Mouse (Mus musculus) thymus, postnatal 0 days (tissue): ENCODE measurements around the gene Dcst1. TPM values are rescaled to one million over a fixed set of nuclear protein-coding genes. Genes with fewer than 3 reads are reported as not detected.

ENCODE experiments used
- DNase-seq: peaks from one replicate; pipeline ENCODE4 v3.0.0-alpha.2; 2015; ENCODE audit warnings: low spot score
- polyA plus RNA-seq: library from polyadenylated mRNA; unstranded; fragments of >200 nt; fragmentation: Nextera tagmentation; extraction: Ambion mirVana; gene quantifications from 2 replicates; pipeline ENCODE4 v1.2.1, GENCODE M21; 2015

The Dcst1 gene
- polyA plus RNA-seq, 1 experiment from 2014 or later = 0.14 TPM

DNA sequence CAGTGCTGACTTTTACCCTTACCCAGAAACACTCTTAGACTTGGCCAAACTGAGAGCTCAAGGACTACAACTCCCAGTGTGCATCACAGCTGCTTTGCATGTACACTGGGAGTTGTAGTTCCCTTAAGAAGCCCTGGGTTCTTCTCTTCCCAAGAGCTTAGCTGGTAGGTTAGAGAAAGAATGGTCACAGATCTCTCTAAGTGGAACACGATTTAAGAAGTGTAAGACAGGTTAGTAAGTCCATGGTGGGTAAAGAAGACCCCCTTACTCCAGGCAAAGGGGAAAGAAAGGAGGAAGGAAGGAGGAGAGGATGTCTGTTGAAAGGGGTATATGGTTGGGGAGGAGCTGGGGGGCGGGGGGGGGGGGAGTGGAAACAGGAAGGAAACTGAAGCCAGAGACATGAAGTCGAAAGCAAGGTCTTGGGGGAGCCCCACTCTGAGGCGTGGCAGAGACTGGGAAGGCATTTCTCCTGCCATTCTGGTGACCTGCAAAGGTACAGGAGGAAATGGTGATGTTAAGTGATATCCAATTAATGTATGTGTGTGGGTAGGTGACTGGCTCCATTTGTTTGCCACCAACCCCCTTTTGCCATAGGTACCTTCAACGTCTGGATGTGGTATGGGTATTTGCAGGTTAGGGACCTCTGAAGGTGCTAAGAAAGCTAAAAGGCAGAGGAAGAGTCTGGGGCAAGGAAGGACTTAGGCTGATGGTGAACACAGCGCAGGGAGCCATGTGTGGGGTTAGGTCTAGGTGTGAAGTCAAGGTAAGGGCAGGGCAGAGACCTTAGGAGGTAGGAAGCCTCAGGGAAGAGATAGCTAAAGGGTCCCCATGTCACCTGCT lies 24.1 kb upstream of the Dcst1 start:
- peak; percentile 78 for DNase-seq

DNA sequence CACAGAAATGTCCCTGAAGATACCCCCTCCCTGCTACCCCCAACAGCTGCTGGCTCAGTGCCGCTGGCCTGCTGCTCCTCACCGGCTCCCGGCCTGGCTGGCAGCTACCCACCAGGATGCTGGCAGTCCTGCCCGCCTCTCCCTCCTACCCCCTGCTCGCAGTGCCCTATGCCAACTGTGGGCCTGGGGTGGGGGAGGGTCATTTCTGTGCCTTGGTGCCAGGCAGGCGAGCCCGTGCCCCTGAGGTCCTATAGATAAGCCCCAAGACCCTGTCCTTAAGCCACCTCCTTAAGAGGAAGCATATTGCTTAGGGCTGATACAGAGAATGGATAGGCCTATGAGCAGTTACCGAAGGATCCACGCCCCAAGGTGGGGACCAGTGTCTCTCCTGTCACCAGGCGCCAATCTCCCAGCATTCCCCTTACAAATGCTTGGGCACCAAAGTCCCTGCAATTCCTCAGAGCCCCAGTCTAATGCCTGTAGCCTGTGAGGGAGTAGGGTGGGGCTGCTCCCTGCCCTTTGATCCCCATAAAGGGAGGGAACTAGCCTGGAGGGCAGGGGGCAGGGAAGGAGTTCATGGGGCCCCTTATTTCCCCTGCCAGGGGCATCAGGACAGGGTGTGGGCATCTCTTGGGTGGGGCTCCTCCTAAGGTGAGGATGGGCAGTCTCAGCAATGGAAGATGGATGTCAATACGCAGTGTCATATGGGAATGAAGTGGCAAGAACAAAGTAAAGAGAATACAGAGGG lies 23.3 kb upstream of the Dcst1 start:
- no peak for DNase-seq

DNA sequence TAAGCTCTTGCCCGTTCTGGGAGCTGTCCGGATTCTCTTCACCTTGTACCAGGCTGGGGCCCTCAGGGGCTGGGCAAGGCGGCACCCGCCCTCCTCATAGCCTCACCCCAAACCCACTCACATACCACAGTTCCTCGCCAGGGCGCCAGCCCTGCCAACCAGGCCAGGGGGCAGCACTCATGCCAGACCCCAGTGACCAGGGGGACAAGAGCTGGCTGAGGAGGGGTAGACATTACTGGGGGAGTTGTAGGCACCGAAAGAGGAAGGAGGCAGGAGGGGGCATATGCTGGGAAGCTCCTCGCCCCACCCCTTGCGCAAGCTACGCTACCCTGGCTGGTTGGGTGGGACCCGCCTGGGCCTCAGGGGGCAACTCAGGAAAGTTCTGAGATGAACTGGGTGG lies 22.6 kb upstream of the Dcst1 start:
- DNase-seq = no peak

DNA sequence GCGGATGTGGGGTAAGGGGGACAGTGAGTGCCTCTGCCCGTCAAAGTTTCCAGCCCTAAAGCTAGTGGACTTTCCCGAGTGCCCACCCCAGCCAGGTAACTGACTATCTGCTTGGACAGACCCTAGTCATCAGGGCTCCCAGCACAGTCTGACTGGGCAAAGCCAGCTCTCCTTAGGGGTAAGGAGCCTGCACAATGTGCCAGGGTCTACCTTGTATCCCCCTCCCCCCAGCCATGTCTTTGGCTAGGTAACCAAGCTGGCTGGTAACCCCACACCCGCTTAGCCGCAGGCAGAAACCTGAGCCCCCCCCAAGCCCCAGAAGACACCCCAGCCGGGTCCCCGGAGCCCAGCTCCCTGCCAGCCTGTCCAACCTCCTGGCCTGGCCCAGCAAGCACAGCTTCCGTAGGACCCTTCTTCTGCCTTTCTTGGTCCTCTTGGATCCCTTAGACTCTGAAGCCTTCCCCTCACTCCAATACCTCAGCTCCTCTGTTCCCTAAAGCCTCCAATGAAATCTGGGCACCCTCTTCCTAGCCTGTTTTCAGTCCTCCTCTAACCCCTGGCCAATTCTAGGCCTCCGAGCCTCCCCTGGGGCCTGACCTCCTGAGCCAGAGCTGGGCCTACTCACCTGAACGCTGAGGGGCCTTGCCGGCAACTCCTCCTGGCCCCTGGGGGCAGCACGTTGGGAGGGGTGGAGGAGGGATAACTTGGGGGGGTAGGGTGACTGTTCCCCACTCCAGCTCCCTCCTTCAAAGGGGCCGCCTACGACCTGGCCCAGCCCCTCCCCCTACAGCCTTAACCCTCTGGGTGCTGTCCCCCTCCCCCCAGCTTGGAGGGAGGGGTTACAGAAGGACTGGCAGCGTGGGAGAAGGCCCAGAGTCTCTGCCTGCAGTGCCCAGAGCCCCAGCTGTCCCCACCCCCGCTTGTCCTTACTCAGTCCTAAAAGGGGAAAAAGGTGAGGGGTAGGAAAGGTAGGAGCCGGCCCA lies 21.7 kb upstream of the Dcst1 start:
- DNase-seq = no peak

DNA sequence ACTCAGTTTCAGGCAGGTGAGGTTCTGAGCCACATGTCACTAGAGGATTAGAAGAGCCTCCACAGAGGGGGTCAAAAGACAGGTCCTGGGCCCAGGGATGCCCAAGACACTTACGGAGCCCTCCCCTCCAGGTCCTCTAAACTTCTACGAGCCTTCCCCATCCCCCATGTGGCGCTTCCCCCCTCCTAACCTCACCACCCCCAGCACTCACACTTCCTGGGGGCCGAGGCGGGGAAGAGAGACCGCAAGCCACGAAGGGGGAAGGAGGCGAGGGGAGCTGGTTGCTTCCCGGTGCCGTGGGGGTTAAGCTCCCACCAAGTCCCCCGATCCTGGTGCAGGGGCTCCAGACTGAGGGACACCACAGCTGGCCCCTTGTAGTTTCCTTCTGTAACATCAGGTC lies 20.4 kb upstream of the Dcst1 start:
- peak; percentile 49 for DNase-seq

DNA sequence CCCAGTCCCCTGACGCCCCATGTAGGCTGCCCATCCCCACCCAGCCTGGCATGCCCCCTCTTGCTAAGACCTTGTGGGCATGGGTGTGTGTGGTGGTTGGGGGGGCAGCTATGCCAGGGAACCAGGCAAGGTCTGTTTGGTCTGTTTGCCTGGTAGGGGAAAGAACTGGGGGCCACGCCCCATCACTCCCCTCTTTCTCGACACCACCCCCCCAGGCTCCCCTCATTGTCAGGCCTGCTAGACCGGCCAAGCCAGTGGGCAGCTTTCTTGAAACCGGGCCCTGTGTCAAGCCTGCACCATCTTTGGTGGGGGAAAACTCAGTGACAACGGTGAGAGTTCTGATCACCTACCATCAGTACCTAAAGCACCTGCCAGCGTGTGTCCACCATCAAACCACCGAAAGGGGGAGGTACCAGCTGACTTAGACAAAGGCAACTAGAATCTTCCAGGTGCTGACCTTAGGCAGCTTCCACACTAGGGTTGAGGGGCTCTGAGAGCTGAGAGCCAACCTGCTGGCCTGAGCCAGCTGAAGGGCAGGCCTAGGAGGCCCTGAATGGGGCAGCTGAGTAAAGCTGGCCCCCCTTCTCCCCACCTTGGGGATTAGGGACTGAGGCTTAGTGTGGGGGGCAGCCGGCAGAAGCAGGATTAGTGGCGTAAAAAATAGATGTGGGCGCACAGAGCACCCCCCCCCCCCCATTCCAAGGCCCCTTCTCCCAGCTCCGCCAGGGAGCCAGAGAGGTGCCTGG lies 19.5 kb upstream of the Dcst1 start:
- DNase-seq = no peak

DNA sequence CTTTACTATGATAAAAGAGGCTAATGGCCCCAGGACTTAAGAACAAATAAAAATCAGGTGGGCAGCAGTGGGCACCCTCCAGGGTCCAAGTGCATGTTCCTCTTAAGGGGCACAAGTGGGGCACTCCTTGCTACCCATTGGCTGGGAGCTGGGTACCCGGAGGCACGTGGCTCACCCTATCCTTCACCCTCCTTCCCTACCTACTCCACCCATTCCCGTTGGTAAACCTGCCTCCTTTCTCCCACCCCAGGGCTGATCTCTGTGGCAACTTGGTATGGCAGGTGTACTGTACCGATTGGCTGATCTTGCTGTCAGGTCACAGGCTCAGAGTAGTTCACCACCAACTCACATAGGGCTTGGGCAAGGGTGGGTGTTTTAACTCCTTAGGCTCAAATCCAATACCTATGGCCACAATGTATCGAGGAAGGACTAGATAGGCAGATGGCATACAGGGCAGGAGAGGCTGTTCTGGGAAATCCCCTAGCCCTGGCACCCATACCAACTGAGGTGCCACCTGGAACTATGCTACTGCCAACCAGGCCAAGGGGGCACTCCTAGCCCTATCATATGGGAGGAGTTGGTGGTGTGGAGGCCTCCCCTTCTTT lies 18.7 kb upstream of the Dcst1 start:
- DNase-seq = no peak

DNA sequence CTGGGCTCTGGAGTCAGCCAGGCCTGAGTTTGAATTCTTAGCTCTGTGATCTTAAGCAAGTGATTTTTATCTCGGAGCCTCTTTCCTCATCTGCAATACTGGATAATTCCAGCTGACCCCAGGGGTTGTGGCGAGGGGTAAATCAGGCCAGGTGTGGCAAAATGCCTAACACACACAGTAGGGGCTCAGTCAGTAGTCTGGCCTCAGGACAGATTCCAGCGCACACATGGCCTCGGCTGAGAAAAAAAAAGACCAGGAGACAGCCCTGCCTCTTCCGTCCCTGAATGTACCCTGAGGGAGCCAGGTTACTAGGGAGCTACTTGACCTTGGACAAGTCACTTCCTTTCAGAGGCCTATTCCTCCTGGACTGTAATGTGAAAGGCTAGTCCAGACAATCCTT lies 17.9 kb upstream of the Dcst1 start:
- no peak for DNase-seq

DNA sequence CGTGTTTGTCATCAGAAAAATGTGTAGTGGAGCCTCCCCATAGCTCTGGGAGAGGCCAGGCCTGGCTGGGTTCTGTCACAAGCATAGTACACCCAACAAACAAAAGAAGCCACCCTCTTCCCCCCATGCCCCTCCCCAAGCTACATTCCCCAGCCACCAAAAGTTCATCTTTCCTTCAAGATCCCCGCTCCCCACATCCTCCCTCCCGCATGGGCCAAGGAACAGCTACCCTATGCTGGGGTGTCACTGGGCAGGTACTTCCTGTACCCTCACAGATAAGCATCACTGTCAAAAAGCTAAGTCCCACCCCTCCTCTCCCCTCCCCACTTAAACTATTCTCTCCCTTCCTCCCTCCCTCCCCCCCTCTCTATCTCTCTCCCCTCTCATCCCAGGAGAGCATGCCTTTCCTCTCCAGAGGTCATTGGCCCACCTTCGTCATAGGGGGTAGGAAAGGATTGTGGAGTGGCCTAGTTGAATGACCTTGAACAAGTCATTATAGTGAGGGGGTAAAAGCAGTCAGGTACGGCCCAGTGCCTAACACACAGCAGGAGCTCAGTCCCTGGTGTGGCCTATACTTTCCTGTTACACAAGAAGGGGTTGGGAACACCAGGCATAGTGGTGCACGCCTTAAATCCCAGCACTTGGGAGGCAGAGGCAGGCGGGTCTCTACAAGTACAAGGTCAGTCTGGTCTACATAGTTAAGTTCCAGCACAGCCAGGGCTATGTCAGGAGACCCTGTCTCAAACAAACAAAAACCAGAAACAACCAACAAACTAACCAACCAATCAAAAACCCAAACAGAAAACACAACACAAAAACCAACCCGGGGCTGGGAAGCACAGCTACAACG lies 17.2 kb upstream of the Dcst1 start:
- DNase-seq = no peak

DNA sequence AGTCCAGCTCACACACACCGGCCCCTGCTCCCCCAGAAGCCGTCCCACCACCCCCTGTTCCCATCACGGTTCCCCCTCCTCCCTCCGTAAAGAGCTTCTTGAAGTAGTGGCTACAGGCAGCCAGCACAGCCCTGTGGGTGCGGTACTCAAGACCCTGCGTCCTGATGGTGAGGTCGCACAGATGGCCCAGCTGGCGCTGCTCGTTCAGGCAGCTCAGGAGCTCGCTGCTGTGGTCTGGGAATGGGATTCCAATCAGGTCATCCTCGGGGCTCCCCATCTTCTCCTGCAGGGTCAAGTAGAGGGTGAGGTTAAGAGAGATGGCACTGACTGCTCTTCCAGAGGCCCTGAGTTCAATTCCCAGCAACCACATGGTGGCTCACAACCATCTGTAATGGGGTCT lies 16.2 kb upstream of the Dcst1 start:
- no peak for DNase-seq

DNA sequence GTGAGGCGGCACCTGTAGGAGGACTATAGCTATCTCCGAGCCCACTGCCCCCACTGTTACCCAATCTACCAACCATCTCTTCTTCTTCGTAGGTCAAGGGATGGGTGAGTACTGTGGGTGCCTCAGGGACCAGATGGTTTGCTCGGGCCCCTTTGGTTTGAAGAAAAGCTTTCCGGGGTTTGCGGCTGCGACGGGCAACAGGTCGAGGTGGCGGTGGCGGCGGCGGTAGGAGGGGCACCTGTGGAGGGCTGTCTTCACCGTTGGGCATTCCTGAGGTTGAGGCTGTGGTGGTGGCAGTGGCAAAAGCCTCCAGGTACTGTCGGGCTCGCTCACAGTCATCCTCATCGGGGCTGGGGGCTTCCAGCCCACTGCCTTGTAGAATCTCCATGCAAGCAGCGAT lies 15.7 kb upstream of the Dcst1 start:
- no peak for DNase-seq

DNA sequence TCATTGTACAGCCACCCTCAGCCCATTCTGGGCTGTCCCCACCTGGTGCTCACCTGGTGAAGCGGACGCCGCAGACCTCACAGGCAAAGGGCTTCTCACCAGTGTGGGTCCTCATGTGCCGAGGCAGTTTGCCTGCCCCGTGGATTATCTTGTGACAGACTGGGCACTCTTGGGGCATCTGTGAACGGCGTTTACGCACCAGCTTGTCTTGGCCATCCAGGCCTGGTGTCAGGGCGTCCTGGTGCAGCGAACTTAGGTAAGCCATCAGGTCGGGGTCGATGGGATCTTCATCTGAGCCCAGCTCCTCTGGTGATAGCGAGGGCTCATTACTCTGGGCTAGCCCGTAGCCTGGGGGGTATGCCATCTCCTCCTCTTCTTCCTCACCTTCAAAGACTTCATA lies 15.2 kb upstream of the Dcst1 start:
- no peak for DNase-seq

DNA sequence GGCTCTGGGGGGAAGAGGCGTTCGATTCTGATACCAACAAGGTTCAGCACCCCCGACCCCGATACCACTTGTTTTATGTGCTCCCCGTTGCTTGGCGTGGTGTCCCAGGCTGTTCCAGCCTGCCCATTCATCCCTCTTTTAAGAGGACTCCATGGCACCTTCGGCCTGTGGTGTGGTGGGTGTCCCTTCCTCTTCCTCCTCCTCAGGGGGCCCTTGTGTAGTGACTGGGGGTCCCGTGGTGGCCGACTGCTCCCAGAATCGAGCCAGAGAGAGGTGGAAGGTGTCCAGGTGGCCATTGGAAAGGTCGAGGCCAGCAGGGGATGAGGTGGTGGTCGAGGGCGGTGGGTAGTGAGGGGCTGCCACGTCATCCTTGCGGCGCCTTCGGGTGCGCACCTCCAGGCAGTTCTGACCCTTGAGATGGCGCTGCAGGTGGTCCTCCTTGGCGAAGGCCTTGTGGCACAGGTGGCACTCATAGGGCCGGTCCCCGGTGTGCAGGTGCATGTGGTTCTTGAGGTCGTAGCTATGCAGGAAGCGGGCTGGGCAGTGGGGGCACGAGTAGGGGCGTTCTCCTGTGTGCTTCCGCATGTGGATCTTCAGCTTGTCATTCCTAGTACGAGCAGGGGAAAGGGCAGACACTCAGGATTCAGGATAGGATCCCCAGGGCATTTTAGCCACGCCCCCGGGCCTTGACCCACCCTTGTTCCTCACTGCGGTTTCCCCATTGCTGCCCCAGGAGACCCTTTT lies 14.5 kb upstream of the Dcst1 start:
- peak; percentile 60 for DNase-seq

DNA sequence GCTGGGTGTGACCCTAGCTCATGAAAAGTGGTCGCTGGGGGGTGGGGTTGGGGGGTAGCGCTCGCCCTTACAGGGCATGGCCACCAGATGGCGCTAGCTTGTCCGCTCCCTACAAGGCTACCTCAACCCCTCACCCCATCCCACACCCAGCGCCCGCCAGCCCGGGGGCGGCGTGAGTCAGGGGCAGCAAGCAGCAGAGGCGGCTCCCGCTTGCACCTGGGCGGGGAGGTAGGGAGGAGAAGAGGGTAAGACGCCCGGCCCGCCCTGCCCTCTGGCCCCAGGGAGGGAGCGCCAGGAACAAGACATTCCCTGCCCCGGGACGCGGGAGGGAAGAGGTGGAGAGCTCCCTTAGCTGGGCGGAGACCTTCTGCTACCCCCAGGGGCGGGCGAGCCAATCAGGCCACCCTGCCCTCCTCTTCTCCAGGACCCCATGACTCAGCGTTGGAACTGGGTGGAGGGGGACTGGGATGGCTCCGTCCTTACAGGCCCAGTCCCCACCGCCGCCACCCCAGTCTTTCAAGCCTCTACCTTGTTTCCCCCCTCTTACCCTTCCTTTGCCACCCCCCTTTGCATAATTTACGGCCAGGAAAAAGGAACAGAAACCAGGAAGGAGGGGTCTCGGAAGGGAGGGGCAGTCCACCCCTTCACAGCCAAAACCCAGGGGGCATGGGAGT lies 13.5 kb upstream of the Dcst1 start:
- DNase-seq = peak; percentile 78

DNA sequence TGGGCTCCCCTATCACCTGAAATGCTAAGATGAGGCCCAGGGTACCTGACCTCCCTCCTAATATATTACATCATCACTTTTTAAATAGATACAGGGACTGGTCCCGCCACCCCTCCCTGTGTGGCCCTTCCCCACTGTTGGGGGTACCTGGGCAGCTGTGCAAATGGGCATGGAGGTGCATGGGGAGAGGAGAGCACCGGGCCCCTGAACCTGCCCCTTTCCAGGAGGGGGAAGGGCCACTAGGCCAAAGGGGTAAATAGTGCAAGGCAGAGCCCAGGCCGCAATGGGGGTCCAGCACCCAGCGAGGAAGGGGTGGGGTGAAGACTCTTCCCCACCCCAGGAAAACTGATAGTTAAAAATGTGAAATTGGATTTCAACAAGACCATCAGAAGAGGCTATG lies 12.8 kb upstream of the Dcst1 start:
- DNase-seq = no peak

DNA sequence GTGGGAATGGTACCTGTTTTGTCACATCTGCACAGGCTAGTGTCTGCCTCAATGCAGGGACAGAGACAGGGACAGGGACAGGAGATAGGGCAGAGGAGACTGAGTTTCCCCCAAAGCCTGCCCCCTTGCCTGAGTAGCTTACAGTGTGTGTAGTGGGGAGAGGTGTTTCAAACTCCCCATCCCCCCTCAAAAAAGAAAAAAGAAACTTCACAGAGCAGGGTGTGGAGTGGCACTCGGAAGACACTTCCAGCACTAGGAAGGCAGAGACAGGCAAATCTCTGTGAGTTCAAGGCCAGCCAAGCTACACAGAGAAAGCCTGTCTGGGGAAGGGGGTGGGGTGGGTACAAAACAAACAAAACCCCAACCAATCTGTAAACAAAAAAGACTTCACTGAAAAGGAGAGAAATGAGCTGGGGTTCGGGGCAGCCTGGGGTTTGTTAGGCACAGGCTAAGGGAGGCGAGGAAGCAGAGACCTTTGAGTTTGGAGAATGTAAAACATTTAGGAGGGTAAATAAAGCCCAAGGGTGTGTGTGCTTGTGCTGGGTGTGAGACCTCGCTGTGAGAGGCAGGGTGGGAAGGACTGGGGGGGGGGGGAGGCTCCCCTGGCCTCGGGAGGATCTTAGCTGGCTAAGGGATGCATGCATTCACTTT lies 8.7 kb upstream of the Dcst1 start:
- DNase-seq = no peak

DNA sequence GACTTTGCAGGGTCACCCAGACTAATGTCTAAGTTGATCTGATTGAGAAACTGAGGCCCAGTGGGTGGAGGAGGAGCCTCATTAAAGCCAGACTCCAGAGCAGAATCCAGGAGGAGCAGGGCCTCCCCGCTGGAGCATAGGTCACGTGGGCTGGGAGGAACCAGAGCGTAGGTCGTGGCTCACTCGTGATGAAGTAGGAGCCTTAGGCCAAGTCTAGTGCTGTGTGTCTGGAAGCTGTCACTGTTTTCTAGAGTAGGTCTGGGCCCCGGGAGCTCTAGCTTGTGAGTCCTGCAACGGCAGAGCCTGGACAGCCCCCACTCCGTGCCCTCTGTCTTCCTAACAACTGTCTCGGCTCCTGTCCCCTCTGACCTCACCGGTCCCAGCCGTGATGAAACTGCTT lies 2.3 kb upstream of the Dcst1 start:
- no peak for DNase-seq
